Mouse (Mus musculus): ENCODE results near the gene Olig2. TPM values are rescaled to one million over a fixed set of nuclear protein-coding genes. Genes with fewer than 3 reads are reported as not detected.

Olig2 gene
- not detected for polyA plus RNA-seq (2017; shearing (Covaris generic))

DNA sequence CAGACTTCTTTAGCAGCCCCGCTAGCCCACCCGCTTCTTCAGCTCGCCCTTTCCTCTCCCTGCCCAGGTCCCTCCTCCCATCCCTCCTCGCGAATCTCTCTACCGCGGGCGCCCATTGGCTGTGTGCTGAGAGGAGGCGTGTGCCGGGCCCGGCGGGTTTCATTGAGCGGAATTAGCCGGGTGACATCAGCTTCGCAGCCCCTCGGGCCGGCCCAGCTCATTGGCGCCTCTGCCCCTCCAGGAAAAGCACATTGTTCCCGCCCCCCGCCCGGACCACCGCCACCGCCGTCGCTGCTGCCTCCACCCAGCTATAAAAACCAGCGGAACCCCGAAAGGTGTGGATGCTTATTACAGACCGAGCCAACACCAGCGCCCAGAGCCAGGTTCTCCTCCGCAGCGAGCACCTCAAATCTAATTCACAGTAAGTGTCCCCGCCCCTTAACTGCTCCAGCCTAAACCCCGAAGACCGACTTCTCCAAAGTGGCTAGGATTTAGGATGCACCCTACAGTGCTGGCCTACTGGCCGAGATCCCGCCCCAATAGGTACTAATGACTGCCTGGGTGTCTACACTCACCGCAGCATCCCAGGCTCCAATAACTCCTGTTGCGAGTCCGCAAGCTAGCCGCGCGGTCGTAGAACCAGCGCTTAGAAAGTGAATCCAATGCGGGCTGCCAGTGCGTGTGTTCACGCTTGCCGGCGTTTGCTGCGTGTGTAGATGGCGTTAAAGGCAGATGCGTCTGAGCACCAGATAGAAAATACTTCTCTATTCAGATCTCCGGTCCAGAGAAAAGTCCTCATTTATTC lies at the start of gene Olig2:
Gene Olig2, plus strand, starts transcription at position 225 of the 805 bp plus-strand sequence.

DNA sequence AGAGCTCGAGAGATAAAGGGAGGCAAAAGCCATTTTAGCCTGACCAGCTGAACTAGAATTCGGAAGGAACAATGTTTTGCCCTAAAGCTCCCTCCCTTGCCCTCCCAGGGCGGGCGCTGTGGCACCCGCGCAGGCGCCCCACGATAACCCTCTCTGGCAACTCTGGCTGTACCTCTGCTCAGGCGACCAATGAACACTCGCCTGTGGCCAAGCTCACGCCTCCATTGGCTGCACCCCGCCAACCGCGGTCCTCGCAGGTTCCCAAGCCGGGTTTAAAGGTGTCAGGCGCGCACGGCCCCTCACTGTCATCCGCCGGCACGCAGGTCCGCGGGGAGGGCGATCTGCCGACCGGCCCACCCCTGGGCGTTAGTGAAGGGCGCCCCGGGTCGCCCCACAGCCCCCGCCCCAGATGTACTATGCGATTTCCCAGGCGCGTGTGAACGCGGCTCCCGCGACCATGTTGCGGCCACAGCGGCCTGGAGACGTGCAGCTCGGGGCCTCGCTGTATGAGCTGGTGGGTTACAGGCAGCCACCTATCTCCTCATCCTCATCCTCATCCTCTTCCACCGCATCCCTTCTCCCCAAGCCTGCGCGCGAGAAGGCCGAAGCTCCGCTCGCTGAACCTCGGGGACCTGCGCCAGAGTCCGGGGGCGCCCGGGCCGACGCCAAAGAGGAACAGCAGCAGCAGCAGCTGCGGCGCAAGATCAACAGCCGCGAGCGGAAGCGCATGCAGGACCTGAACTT lies 44.4 kb downstream of the Olig2 start, which contains the start of gene Olig1:
Gene Olig1, plus strand, starts transcription at position 305 of the 744 bp plus-strand sequence.

Other genes starting within 250 kb of the Olig2 start
- gene Synj1, start 214.1 kb upstream of the Olig2 start, polyA plus RNA-seq (2017; shearing (Covaris generic)) = 46.3 TPM
- gene Paxbp1, start 180.9 kb upstream of the Olig2 start, polyA plus RNA-seq (2017; shearing (Covaris generic)) = 121 TPM
- 0.21 TPM for gene 4932438H23Rik, start 130.3 kb upstream of the Olig2 start, polyA plus RNA-seq (2017; shearing (Covaris generic))
- not detected for gene Olig1, start 44.3 kb downstream of the Olig2 start, polyA plus RNA-seq (2017; shearing (Covaris generic))
- 152 TPM for gene Ifnar2, start 147.3 kb downstream of the Olig2 start, polyA plus RNA-seq (2017; shearing (Covaris generic))
- not detected for gene Gm21970, start 166.3 kb downstream of the Olig2 start, polyA plus RNA-seq (2017; shearing (Covaris generic))
- 79.6 TPM for gene Il10rb, start 180.7 kb downstream of the Olig2 start, polyA plus RNA-seq (2017; shearing (Covaris generic))

Data from effector memory CD4-positive, alpha-beta T cell, adult 5 months (primary cell).